Mouse (Mus musculus): ENCODE data around the gene Npas1. TPM values are rescaled to one million over a fixed set of nuclear protein-coding genes. Genes with fewer than 3 reads are reported as not detected.

Npas1 gene
- polyA plus RNA-seq, 2 experiments = 0.03 to 0.15 TPM

DNA sequence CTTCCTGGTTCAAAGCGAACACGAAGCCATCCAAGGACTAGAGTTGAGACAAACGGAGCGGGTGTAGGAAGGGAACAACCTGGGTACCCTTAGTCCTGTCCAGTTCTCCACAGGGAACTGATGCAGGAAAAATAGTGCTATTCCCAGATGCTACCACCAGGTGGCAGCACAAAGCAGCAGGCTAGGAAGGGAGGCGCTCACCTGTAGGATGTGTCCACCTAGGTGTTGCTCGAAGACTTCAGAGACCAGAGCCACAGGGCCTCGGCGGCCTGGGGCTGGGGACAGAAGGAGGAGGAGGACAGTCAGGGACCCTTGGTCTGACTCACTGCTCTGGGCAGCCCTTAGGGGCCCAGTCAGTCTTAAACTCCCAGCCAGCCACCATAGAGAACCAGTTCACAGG, 12.4 kb downstream of the Npas1 start:
- no peak for TF ChIP-seq POLR2A (IDR thresholded peaks at IDR 0.05; ENCODE audit: borderline replicate concordance, extremely low read depth, insufficient read depth, insufficient read length)
- no peak overlapping the region for H3K9ac ChIP-seq (ENCODE audit: low read depth, low read length, severe bottlenecking)
- ATAC-seq (ENCODE audit: low FRiP score, low read depth) (no peak), DNase-seq (ENCODE audit: low spot score) (peak; percentile 47)
- H3K4me2 ChIP-seq (replicated peaks; ENCODE audit: low read depth, low read length, severe bottlenecking) = no peak overlapping the region
- H3K4me1 ChIP-seq (ENCODE audit: control insufficient read depth, insufficient read depth, low read length) = no peaks in the 10 kb centered on the region
- WGBS = 17% methylated on average over 8 of the region's 8 CpGs
- H3K36me3 ChIP-seq (ENCODE audit: control insufficient read depth, insufficient read depth, low read length) = no peaks in the 10 kb centered on the region
- no peaks in the 10 kb centered on the region for H3K9me3 ChIP-seq (ENCODE audit: control insufficient read depth, low read length)
- no peaks in the 10 kb centered on the region for H3K27me3 ChIP-seq (ENCODE audit: control insufficient read depth, insufficient read depth, low read length)
- no peak overlapping the region for H3K27ac ChIP-seq (replicated peaks; ENCODE audit: low read depth, low read length)
- no peak overlapping the region for H3K4me3 ChIP-seq (replicated peaks; ENCODE audit: low read length)

DNA sequence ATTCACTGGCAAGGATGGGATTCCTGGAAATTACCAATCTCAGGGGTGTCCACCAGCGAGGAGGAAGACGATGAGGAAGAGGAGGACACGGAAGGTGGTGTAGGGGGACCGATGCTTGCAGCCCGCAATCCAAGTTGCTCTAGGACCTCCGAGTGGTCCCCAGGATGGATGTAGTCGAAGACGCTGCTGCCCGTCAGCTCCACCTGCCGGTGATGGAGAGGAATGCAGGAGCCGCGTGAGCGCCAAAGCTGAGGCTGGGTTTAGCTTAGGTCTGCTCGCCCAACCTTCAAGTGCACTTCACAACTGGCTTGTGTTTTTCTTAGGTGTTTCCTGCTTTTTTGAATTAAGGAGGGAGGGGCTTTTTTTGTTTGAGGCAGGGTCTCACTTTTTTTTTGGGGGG, 14.3 kb downstream of the Npas1 start:
- 0 out of 2 replicates have a peak, but pooled peaks have one; percentile 29 for TF ChIP-seq POLR2A (IDR thresholded peaks at IDR 0.05; ENCODE audit: borderline replicate concordance, extremely low read depth, insufficient read depth, insufficient read length)
- no peaks in the 10 kb centered on the region for H3K36me3 ChIP-seq (ENCODE audit: control insufficient read depth, insufficient read depth, low read length)
- ATAC-seq (ENCODE audit: low FRiP score, low read depth) = peak; percentile 62; the same call in 1 of the 2 replicates
- no peak overlapping the region for H3K4me3 ChIP-seq (replicated peaks; ENCODE audit: low read length)
- no peak overlapping the region for H3K4me2 ChIP-seq (replicated peaks; ENCODE audit: low read depth, low read length, severe bottlenecking)
- H3K27me3 ChIP-seq (ENCODE audit: control insufficient read depth, insufficient read depth, low read length) = no peaks in the 10 kb centered on the region
- no peaks in the 10 kb centered on the region for H3K9me3 ChIP-seq (ENCODE audit: control insufficient read depth, low read length)
- H3K4me1 ChIP-seq (ENCODE audit: control insufficient read depth, insufficient read depth, low read length) = no peaks in the 10 kb centered on the region
- WGBS = 3% methylated on average over 14 of the region's 14 CpGs
- peak; percentile 74 for DNase-seq (ENCODE audit: low spot score)
- no peak overlapping the region for H3K27ac ChIP-seq (replicated peaks; ENCODE audit: low read depth, low read length)
- no peak overlapping the region for H3K9ac ChIP-seq (ENCODE audit: low read depth, low read length, severe bottlenecking)

DNA sequence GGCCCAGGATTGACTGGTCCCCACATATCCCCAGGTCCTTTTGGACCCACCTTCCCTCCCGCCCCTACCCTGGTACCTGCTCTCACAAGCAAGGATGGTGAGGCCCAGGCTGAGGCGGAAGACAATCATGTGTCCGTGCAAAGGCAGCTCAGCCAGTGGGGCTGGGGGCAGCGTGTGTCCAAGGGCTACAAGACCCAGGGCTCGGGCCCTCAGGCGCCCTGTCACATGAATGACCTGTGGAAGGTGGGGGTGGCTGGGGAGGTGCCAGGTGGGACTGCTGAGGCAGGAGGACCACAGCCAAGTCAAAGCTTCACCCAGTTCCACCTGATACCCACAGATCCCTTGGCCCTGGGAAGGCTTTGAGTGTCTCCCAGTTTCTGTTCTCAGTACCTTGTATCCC, 15.8 kb downstream of the Npas1 start:
- TF ChIP-seq POLR2A (IDR thresholded peaks at IDR 0.05; ENCODE audit: borderline replicate concordance, extremely low read depth, insufficient read depth, insufficient read length) = no peak
- Histone ChIP-seq H3K27ac (replicated peaks; ENCODE audit: low read depth, low read length) (no peak overlapping the region), H3K4me3 (replicated peaks; ENCODE audit: low read length) (no peak overlapping the region), H3K9ac (ENCODE audit: low read depth, low read length, severe bottlenecking) (no peak overlapping the region), H3K36me3 (ENCODE audit: control insufficient read depth, insufficient read depth, low read length) (no peaks in the 10 kb centered on the region), H3K9me3 (ENCODE audit: control insufficient read depth, low read length) (no peaks in the 10 kb centered on the region), H3K4me1 (ENCODE audit: control insufficient read depth, insufficient read depth, low read length) (no peaks in the 10 kb centered on the region), H3K27me3 (ENCODE audit: control insufficient read depth, insufficient read depth, low read length) (no peaks in the 10 kb centered on the region), H3K4me2 (replicated peaks; ENCODE audit: low read depth, low read length, severe bottlenecking) (no peak overlapping the region)
- WGBS = 80% methylated on average over 6 of the region's 6 CpGs
- DNase-seq (ENCODE audit: low spot score) (no peak), ATAC-seq (ENCODE audit: low FRiP score, low read depth) (no peak)

DNA sequence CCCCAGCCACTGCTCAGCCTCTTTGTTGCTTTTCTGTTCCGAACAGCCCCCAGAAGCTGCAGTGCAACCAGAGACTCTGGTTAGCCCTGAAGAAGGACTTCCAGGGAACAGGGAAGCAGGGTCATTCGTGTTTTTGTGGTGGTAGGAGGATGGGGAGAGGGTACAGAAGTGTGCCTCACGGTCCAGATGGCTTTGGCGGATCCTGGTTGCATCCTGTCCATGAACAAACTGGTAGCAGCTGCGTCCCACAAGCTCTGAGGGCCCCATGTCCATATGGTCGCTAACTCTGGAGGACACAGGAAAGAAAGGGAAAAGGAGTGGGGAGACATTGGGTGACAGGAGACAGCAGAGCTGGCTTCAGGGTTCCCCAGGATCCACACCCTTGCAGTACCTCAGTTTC, 16.4 kb downstream of the Npas1 start:
- Histone ChIP-seq H3K9ac (ENCODE audit: low read depth, low read length, severe bottlenecking) (no peak overlapping the region), H3K27ac (replicated peaks; ENCODE audit: low read depth, low read length) (no peak overlapping the region), H3K27me3 (ENCODE audit: control insufficient read depth, insufficient read depth, low read length) (no peaks in the 10 kb centered on the region), H3K9me3 (ENCODE audit: control insufficient read depth, low read length) (no peaks in the 10 kb centered on the region), H3K4me2 (replicated peaks; ENCODE audit: low read depth, low read length, severe bottlenecking) (no peak overlapping the region), H3K4me1 (ENCODE audit: control insufficient read depth, insufficient read depth, low read length) (no peaks in the 10 kb centered on the region), H3K4me3 (replicated peaks; ENCODE audit: low read length) (no peak overlapping the region), H3K36me3 (ENCODE audit: control insufficient read depth, insufficient read depth, low read length) (no peaks in the 10 kb centered on the region)
- DNase-seq (ENCODE audit: low spot score) = no peak
- no peak for ATAC-seq (ENCODE audit: low FRiP score, low read depth)
- no peak for TF ChIP-seq POLR2A (IDR thresholded peaks at IDR 0.05; ENCODE audit: borderline replicate concordance, extremely low read depth, insufficient read depth, insufficient read length)
- 61% methylated on average over 6 of the region's 6 CpGs for WGBS

DNA sequence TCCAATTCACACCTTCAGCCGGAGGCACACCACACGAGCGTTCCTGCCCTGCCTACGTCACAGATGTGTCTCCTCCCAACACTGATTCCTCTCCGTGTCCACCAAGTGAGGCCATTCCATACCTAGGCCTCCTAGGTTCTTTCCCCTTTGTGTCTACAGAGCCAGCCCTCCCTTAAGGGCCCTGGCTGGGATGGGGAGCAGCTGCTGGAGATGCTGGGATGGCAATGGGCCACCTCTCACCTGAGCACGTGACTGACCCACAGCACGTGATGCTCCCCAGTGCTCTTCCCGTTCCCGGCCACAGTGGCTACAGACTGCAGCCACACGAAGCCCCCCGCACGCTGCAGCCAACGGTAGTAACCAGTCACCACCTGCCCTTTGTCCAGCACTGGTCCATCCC, 17.0 kb downstream of the Npas1 start:
- no peaks in the 10 kb centered on the region for H3K27me3 ChIP-seq (ENCODE audit: control insufficient read depth, insufficient read depth, low read length)
- no peak for ATAC-seq (ENCODE audit: low FRiP score, low read depth)
- no peak overlapping the region for H3K4me2 ChIP-seq (replicated peaks; ENCODE audit: low read depth, low read length, severe bottlenecking)
- WGBS = 55% methylated on average over 13 of the region's 13 CpGs
- no peak for TF ChIP-seq POLR2A (IDR thresholded peaks at IDR 0.05; ENCODE audit: borderline replicate concordance, extremely low read depth, insufficient read depth, insufficient read length)
- DNase-seq (ENCODE audit: low spot score) = no peak
- no peaks in the 10 kb centered on the region for H3K4me1 ChIP-seq (ENCODE audit: control insufficient read depth, insufficient read depth, low read length)
- no peaks in the 10 kb centered on the region for H3K36me3 ChIP-seq (ENCODE audit: control insufficient read depth, insufficient read depth, low read length)
- H3K4me3 ChIP-seq (replicated peaks; ENCODE audit: low read length) = no peak overlapping the region
- no peaks in the 10 kb centered on the region for H3K9me3 ChIP-seq (ENCODE audit: control insufficient read depth, low read length)
- no peak overlapping the region for H3K9ac ChIP-seq (ENCODE audit: low read depth, low read length, severe bottlenecking)
- no peak overlapping the region for H3K27ac ChIP-seq (replicated peaks; ENCODE audit: low read depth, low read length)

DNA sequence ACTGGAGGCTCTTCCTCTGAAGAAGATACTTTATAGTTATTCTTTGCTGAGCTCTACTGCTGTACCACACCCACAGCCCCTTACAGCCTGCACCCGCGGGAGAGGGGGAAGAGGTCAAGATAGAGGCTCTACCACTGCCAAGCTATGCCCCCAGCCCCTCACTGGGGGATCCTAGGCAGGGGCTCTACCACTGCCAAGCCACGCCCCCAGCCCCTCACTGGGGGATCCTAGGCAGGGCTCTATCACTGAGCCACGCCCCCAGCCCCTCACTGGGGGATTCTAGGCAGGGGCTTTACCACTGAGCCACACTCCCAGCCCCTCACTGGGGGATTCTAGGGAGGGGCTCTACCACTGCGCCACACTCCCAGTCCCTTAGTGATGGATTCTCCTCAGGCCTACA, 21.2 kb downstream of the Npas1 start:
- WGBS = 91% methylated on average over 5 of the region's 5 CpGs
- no peak for DNase-seq (ENCODE audit: low spot score)
- Histone ChIP-seq H3K36me3 (ENCODE audit: control insufficient read depth, insufficient read depth, low read length) (no peaks in the 10 kb centered on the region), H3K9me3 (ENCODE audit: control insufficient read depth, low read length) (no peaks in the 10 kb centered on the region), H3K9ac (ENCODE audit: low read depth, low read length, severe bottlenecking) (no peak overlapping the region), H3K4me3 (replicated peaks; ENCODE audit: low read length) (no peak overlapping the region), H3K4me2 (replicated peaks; ENCODE audit: low read depth, low read length, severe bottlenecking) (no peak overlapping the region), H3K27me3 (ENCODE audit: control insufficient read depth, insufficient read depth, low read length) (no peaks in the 10 kb centered on the region), H3K27ac (replicated peaks; ENCODE audit: low read depth, low read length) (no peak overlapping the region), H3K4me1 (ENCODE audit: control insufficient read depth, insufficient read depth, low read length) (peaks cover 7% of the 10 kb centered on the region)
- no peak for ATAC-seq (ENCODE audit: low FRiP score, low read depth)
- TF ChIP-seq POLR2A (IDR thresholded peaks at IDR 0.05; ENCODE audit: borderline replicate concordance, extremely low read depth, insufficient read depth, insufficient read length) = no peak

Measured in limb, embryonic 14.5 days (tissue).